Mouse (Mus musculus): Measurements from ENCODE around the gene Mmp19. TPM values are rescaled to one million over a fixed set of nuclear protein-coding genes. Genes with fewer than 3 reads are reported as not detected.
"Not testable (repeated sequence)": the region's sequence is repeated elsewhere in the genome, so short reads cannot be mapped to it uniquely, and the experiment has no call there.

Mmp19 gene
- total and polyA plus RNA-seq, 3 experiments = 16.0 to 64.4 (median 35.8) TPM

- DNase-seq = no peak
Measured at GRCm38 (mm10) chr10:128801981-128802495, 11.3 kb downstream of the Mmp19 start.

DNA sequence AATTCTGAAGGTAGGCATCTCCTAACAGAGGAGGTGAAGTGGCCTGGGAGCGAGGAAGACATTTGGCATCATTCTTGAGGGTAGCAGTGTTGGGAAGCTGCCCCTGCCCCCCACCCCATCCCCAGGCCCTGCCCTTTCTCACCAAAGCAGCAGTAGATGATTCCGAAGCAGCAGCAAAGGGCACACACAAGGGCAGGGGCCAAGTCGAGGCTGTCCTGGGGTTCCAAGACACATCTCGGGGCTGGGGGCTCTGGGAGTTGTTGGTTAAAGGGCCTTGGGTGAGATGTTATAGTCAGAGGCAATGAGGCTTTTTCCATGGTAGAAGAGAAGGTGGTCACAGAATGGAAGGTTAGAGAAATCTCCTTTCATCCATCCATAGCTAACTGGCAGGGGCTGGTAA lies 12.2 kb downstream of the Mmp19 start:
- DNase-seq = no peak

DNA sequence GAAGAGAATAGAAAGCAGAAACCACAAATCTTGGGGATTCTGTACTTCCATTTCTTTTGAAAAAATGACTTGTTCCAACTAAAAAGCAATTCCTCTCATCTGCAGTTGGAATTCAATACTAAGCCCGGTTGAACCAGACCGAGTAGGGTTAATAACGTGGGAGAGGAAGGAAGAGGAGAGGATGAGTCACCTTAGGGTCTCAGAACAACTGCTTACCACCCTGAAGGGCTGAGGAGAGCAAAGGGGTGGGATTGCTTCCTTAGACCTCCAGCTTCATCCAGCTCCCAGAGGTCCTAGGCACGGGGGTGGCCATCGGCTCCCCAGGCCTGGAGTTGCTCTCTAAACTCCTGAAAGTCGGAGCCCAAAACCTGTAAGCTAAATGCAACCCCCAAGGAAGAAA lies 12.7 kb downstream of the Mmp19 start:
- no peak for DNase-seq

- DNase-seq = peak; percentile 68
Measured at GRCm38 (mm10) chr10:128803771-128804270, 13.1 kb downstream of the Mmp19 start, which contains the start of gene Dnajc14. TSS of gene Dnajc14 (plus strand) at chr10:128804062.

- peak; percentile 74 for DNase-seq
Measured at GRCm38 (mm10) chr10:128804271-128805091, 13.8 kb downstream of the Mmp19 start, which contains the start of gene Tmem198b. TSS of gene Tmem198b (minus strand) at chr10:128804370.

- peak; percentile 98 for DNase-seq
Measured at GRCm38 (mm10) chr10:128805092-128806000, 14.6 kb downstream of the Mmp19 start.

DNA sequence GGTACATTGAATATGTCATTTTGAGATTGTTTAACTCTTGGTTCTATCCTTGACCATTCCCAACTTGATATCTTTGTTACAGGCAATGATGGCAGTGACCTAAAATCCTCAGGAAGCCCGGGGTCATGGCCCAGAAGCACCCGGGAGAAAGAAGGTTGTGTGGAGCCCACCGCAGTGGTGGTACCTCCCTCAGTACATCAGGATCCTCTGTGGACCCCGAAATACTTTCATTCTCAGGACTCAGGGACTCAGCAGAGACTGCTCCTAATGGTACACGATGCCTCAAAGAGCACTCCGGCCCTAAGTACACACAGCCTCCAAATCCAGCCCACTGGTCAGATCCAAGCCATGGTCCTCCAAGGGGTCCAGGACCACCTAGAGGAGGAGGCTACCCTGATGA lies 15.4 kb downstream of the Mmp19 start:
- DNase-seq = no peak

DNA sequence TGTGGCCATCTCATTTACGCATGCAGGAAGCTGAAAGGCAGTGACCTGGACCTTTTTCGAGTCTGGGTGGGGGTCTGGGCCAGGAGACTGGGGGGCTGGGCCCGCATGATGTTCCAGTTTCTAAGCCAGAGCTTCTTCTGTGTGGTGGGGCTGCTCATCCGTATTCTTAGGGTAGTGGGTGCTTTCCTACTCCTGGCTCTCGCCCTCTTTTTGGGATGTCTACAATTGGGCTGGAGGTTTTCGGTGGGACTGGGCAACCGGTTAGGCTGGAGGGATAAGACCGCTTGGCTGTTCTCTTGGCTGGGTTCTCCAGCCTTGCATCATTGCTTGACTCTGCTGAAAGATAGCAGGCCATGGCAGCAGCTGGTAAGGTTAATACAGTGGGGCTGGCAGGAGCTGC lies 16.3 kb downstream of the Mmp19 start:
- DNase-seq = no peak

GRCm38 (mm10) chr10:128817033-128817432 lies 26.3 kb downstream of the Mmp19 start, which contains the start of gene Sarnp:
TSS of gene Sarnp (plus strand) at chr10:128817333.
- no peak for DNase-seq

DNA sequence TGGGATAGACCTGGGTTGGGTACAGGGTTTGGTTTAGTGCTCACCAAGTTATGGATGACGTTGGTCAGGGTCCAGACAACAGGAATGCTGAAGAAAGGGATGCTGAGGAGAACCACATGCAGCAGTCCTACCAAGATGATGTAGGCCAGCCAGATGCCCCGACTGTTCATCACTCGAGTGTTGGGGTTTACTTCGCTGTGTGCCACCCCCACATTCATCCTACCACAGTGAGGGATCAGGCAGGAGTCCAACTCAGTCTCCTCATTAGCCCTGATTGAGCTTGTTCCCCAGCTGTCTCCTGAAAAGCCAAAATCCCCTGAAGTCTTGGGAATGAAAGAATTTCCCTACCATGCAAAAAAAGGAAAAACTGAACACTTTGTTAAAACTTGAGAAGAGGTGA lies 29.5 kb downstream of the Mmp19 start:
- DNase-seq = no peak

DNA sequence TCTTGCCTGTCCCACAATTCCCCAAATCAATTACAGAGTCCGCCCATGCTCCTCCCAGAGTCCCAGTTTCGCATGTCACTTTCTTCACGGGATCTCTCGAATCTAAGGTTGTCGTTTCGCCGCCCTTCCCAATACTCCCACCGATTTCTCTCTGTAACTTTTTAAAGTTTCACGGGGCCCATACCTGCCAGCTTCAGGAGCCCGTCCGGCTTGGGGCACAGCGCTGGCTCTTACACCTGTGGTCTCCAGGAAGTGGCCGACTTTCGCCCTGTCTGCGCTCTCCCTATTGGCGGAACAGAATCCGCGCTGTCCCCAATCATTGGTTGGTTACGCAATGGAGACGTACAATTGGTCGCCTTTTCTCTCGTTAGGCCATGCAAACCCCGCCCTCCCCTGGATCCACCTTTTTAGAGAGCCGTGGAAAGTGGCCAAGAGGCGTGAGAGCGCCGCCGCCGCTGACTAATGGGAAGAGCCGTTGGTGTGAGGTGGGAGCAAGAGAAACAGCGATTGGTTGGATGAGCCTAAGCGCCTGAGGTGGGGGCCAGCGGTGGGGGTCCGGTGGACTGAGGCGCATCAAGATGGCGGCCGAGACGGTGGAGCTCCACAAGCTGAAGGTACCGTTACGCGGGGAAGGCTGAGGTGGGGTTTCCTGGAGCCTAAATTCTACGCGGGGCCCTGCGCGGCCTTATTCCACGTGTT lies 30.8 kb downstream of the Mmp19 start, which contains the start of gene Ormdl2:
TSS of gene Ormdl2 (minus strand) at position 288 of the 699 bp plus-strand sequence.
- peak; percentile 99 for DNase-seq

GRCm38 (mm10) chr10:128822135-128822534 lies 31.4 kb downstream of the Mmp19 start:
- DNase-seq = no peak

DNA sequence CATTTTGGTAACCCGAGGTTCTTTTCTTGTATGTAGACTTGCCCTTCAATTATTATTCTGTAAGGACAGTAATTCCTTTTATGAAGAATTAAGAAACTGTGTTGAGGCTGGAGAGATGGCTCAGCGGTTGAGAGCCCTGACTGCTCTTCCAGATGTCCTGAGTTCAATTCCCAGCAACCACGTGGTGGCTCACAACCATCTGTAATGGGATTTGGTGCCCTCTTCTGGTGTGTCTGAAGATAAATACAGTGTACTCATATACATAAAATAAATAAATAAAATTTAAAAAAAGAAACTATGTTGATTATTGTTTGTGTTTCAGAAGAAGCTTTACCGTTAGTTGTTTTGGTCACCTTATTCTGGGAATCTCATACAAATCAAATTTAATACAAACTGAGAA lies 32.4 kb downstream of the Mmp19 start:
- DNase-seq = not testable (repeated sequence)

GRCm38 (mm10) chr10:128823821-128824220 lies 33.1 kb downstream of the Mmp19 start:
- DNase-seq = no peak

DNA sequence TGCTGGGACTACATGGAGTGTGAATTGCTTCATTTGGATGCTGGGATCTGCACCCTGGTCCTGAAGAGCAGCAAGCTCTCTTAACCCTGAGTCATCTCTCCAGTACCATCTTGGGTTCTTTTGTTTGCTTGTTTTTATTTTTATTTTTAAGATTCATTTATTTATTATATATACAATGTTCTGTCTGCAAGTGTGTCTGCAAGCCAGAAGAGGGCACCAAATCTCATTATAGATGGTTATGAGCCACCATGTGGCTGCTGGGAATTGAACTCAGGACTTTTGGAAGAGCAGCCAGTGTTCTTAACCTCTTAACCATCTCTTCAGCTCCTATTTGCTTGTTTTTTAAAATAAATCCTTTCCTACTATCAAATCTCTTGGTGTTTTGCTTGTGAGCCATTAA lies 46.7 kb downstream of the Mmp19 start:
- DNase-seq = no peak

GRCm38 (mm10) chr10:128839434-128839833 lies 48.7 kb downstream of the Mmp19 start:
- DNase-seq = no peak

GRCm38 (mm10) chr10:128840612-128841011 lies 49.9 kb downstream of the Mmp19 start:
- DNase-seq = no peak

DNA sequence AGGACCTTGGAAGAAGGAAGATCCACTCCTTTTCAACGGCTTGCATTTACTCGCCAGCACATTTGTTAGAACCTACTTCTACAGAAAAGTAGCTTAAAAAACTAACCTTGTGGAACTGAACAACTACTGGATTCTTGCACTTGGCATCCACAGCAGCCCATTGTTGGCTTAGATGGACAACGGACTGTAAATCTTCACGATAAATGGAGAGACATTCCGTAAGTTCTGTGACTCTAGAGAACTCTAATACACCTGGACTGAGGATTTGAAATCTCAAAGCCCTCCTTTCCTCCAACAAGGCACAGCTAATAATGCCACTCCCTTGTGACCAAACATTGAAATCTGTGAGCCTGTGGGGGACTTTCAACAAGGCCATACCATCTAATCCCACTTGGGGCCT lies 52.5 kb downstream of the Mmp19 start:
- DNase-seq = no peak

DNA sequence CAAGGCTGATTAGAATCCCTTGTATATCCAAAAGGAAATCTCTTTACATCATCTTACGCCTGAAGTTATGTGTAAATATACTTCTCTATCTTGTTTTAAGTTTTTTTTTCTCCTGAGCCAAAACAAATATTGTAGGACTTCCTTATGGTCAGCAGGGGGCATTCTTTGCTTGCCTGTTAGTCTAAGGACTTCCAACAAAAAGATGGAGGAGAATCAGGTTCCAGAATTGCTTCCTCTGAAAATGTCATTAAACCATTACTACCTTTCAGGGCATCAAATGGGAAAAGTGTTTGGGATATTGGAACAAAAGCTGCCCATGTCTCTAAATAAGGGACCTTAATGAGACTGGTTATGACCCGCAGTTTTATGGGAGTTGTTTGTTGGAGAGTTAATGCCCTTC lies 54.8 kb downstream of the Mmp19 start:
- DNase-seq = no peak

DNA sequence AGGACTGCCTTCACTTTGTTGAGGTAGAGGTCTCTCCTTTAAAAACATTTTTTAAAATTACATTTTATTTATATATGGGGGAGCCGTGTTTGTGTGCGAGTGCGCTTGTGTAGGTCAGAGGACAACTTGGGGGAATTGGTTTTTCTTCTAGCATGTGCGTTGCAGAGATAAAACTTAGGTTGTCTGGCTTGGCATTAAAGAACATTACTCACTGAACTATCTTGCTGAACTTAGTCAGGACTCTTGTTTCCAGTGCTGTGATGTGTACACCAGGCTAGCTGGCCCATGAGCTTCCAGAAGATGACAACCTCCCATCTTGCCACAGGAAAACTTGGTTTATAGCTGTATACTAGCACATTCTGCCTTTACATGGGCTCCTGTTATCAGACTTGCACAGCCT lies 56.0 kb downstream of the Mmp19 start:
- DNase-seq = no peak

- DNase-seq = no peak
Measured at GRCm38 (mm10) chr10:128848426-128848825, 57.7 kb downstream of the Mmp19 start.

- no peak for DNase-seq
Measured at GRCm38 (mm10) chr10:128850339-128850738, 59.6 kb downstream of the Mmp19 start.
